Mouse (Mus musculus): ENCODE results near the gene Xpo6. TPM values are rescaled to one million over a fixed set of nuclear protein-coding genes. Genes with fewer than 3 reads are reported as not detected.

Gene Xpo6
- polyA plus RNA-seq, 1 experiment = 454 TPM

DNA sequence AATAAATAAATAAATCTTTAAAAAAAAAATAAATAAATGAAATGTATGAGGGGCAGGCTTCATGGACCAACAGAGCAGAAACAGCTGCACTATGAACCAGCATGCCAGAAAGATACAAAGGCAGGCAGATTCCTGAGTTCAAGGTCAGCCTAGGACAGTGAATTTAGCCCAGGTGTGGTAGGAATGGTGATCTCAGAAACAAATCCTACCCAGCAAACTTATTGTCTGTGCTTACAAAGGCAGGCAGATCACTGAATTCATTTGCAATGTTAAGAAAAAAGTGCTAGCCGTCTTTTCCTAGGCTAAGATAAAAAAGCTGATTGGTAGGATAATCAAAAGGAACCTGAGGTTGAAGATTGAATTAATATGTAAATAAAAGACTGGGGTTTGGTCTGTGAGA is 54.1 kb downstream of the Xpo6 start:
- DNase-seq = no peak
- Histone ChIP-seq H3K27me3 (ENCODE audit: control insufficient read depth, insufficient read depth, low read length) (no peaks in the 10 kb centered on the region), H3K36me3 (ENCODE audit: control insufficient read depth, insufficient read depth, low read length) (peaks cover 65% of the 10 kb centered on the region), H3K4me1 (replicated peaks; ENCODE audit: control insufficient read depth, insufficient read depth, low read length) (no peaks in the 10 kb centered on the region), H3K4me3 (ENCODE audit: control insufficient read depth, insufficient read depth, low read length) (no peak overlapping the region), H3K27ac (ENCODE audit: control insufficient read depth, insufficient read depth, low read length) (no peak overlapping the region)
- TF ChIP-seq CTCF (IDR thresholded peaks at IDR 0.05; ENCODE audit: borderline replicate concordance, control insufficient read depth, extremely low read depth, insufficient read depth, low read length, poor library complexity) (no peak), POLR2A (IDR thresholded peaks at IDR 0.05; ENCODE audit: control insufficient read depth, extremely low read depth, insufficient read depth, low read length, poor library complexity) (no peak)
- WGBS = 98% methylated on average over 1 of the region's 1 CpGs

DNA sequence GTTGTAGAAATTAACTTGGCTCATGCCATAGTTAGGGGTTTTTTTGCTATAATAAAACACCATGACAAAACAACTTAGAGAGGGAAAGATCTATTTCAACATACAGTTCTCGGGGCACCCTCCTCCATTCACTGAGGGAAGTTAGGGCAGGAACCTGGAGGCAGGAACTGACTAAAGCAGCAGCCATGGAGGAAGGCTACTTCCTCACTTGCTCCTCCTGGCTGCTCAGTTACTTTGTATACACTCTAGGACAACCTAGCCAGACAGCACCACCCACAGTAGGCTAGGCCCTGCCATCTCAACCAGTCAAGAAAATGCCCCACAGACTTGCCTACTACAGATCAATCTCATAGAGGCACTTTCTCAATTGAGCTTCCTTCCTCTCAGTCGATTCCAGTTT is 55.9 kb downstream of the Xpo6 start:
- TF ChIP-seq CTCF (IDR thresholded peaks at IDR 0.05; ENCODE audit: borderline replicate concordance, control insufficient read depth, extremely low read depth, insufficient read depth, low read length, poor library complexity) (no peak), POLR2A (IDR thresholded peaks at IDR 0.05; ENCODE audit: control insufficient read depth, extremely low read depth, insufficient read depth, low read length, poor library complexity) (no peak)
- Histone ChIP-seq H3K4me1 (replicated peaks; ENCODE audit: control insufficient read depth, insufficient read depth, low read length) (no peaks in the 10 kb centered on the region), H3K27me3 (ENCODE audit: control insufficient read depth, insufficient read depth, low read length) (no peaks in the 10 kb centered on the region), H3K27ac (ENCODE audit: control insufficient read depth, insufficient read depth, low read length) (no peak overlapping the region), H3K4me3 (ENCODE audit: control insufficient read depth, insufficient read depth, low read length) (no peak overlapping the region), H3K36me3 (ENCODE audit: control insufficient read depth, insufficient read depth, low read length) (peaks cover 70% of the 10 kb centered on the region)
- no peak for DNase-seq
- 91% methylated on average over 2 of the region's 2 CpGs for WGBS

DNA sequence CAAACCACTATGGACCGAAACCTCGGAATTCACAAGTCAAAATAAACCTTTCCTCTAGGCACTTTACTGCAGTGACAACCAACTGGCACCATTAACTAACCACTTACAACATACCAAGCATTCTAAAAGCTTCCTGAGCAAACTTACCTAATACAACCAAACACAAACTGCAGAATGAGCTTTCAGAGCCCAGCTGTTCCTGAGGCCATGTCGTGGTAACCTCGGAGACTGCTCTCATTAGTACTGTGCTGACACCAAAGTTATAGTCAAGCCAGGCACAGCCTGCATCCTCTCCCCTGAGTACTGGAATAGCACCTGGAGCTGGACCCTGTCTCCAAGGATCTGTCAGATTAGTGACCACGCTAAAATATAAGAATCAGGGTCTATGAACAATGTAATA is 62.5 kb downstream of the Xpo6 start:
- Histone ChIP-seq H3K4me3 (ENCODE audit: control insufficient read depth, insufficient read depth, low read length) (no peak overlapping the region), H3K36me3 (ENCODE audit: control insufficient read depth, insufficient read depth, low read length) (peaks cover 52% of the 10 kb centered on the region), H3K4me1 (replicated peaks; ENCODE audit: control insufficient read depth, insufficient read depth, low read length) (no peaks in the 10 kb centered on the region), H3K27me3 (ENCODE audit: control insufficient read depth, insufficient read depth, low read length) (no peaks in the 10 kb centered on the region), H3K27ac (ENCODE audit: control insufficient read depth, insufficient read depth, low read length) (no peak overlapping the region)
- no peak for TF ChIP-seq CTCF (IDR thresholded peaks at IDR 0.05; ENCODE audit: borderline replicate concordance, control insufficient read depth, extremely low read depth, insufficient read depth, low read length, poor library complexity)
- TF ChIP-seq POLR2A (IDR thresholded peaks at IDR 0.05; ENCODE audit: control insufficient read depth, extremely low read depth, insufficient read depth, low read length, poor library complexity) = no peak
- 97% methylated on average over 5 of the region's 5 CpGs for WGBS
- no peak for DNase-seq

DNA sequence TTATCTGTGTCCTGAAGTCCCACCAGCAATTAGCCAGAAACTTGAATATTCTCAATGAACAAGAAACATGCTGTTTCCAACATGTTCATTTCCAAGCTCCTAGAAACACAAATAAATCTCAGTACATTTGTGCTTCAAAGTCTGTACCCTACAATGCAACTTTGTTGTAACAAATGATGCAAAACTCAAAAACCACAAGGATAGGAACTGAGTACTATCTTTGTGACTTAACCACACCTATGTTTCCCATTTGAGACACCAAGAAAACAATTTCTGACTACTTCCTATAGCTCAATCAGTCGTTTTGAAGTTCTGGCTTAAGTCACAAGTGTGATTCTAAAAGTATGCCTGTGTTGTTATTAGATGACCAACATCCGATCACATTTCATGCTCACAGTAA is 64.9 kb downstream of the Xpo6 start:
- Histone ChIP-seq H3K36me3 (ENCODE audit: control insufficient read depth, insufficient read depth, low read length) (peaks cover 53% of the 10 kb centered on the region), H3K4me3 (ENCODE audit: control insufficient read depth, insufficient read depth, low read length) (no peak overlapping the region), H3K27ac (ENCODE audit: control insufficient read depth, insufficient read depth, low read length) (no peak overlapping the region), H3K27me3 (ENCODE audit: control insufficient read depth, insufficient read depth, low read length) (no peaks in the 10 kb centered on the region), H3K4me1 (replicated peaks; ENCODE audit: control insufficient read depth, insufficient read depth, low read length) (no peaks in the 10 kb centered on the region)
- WGBS = 50% methylated on average over 2 of the region's 2 CpGs
- TF ChIP-seq CTCF (IDR thresholded peaks at IDR 0.05; ENCODE audit: borderline replicate concordance, control insufficient read depth, extremely low read depth, insufficient read depth, low read length, poor library complexity) (no peak), POLR2A (IDR thresholded peaks at IDR 0.05; ENCODE audit: control insufficient read depth, extremely low read depth, insufficient read depth, low read length, poor library complexity) (no peak)
- no peak for DNase-seq

DNA sequence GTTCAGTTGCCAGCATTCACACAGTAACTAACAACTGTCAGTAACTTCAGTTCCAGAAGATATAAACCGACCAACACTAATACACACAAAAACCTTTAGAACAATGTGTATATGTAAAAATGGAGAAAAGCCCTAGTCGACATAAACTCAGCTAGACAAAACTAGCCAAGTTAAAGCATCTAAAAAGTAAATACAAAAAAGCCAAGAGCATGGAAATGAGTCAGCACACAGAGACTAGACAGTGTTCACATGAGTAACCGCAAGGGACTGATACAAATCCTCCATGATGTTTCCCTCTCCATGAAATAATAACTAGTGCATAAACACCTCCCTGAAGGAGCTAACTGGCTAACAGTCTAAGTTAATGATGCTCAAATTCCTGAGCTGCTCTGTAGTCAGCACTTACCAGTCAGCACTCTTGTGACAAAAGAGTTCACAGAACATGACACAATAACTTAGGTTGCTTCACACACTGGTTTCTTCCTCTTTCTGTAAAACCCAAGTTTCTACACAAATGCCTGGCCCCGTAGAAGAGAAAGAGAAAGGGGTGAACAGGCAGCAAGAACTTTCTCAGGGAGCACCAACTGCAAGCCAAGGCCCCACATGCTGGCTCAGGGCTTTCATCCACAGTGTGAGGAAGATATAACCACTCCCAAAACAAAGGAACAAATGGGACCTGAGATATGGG is 65.5 kb downstream of the Xpo6 start:
- Histone ChIP-seq H3K4me3 (ENCODE audit: control insufficient read depth, insufficient read depth, low read length) (no peak overlapping the region), H3K4me1 (replicated peaks; ENCODE audit: control insufficient read depth, insufficient read depth, low read length) (no peaks in the 10 kb centered on the region), H3K36me3 (ENCODE audit: control insufficient read depth, insufficient read depth, low read length) (peaks cover 50% of the 10 kb centered on the region), H3K27me3 (ENCODE audit: control insufficient read depth, insufficient read depth, low read length) (no peaks in the 10 kb centered on the region), H3K27ac (ENCODE audit: control insufficient read depth, insufficient read depth, low read length) (no peak overlapping the region)
- DNase-seq = no peak
- WGBS = 61% methylated on average over 4 of the region's 4 CpGs
- TF ChIP-seq POLR2A (IDR thresholded peaks at IDR 0.05; ENCODE audit: control insufficient read depth, extremely low read depth, insufficient read depth, low read length, poor library complexity) = no peak
- no peak for TF ChIP-seq CTCF (IDR thresholded peaks at IDR 0.05; ENCODE audit: borderline replicate concordance, control insufficient read depth, extremely low read depth, insufficient read depth, low read length, poor library complexity)

DNA sequence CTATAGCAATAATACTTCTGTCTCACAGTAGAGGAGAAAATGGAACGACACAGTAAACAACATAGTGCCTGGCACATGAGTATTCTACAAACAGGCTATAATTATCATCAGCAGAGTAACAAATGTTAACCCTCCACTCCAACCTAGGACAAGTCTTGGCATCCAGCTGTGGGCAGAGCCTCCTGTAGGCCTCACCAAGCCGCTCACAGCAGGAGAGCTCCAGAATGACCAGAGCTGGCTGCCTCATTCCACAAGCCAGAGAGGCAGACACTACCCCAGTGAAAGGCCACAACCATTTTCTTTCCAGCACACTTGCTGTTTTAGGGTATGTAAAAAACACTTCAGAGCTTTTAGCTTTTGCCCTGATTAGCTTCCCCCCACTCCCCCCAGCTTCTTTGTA is 72.6 kb downstream of the Xpo6 start:
- no peaks in the 10 kb centered on the region for H3K27me3 ChIP-seq (ENCODE audit: control insufficient read depth, insufficient read depth, low read length)
- H3K4me3 ChIP-seq (ENCODE audit: control insufficient read depth, insufficient read depth, low read length) = no peak overlapping the region
- no peaks in the 10 kb centered on the region for H3K4me1 ChIP-seq (replicated peaks; ENCODE audit: control insufficient read depth, insufficient read depth, low read length)
- no peak overlapping the region for H3K27ac ChIP-seq (ENCODE audit: control insufficient read depth, insufficient read depth, low read length)
- peaks cover 77% of the 10 kb centered on the region for H3K36me3 ChIP-seq (ENCODE audit: control insufficient read depth, insufficient read depth, low read length)
- no peak for DNase-seq
- WGBS = 100% methylated on average over 2 of the region's 2 CpGs
- TF ChIP-seq POLR2A (IDR thresholded peaks at IDR 0.05; ENCODE audit: control insufficient read depth, extremely low read depth, insufficient read depth, low read length, poor library complexity) (no peak), CTCF (IDR thresholded peaks at IDR 0.05; ENCODE audit: borderline replicate concordance, control insufficient read depth, extremely low read depth, insufficient read depth, low read length, poor library complexity) (no peak)

DNA sequence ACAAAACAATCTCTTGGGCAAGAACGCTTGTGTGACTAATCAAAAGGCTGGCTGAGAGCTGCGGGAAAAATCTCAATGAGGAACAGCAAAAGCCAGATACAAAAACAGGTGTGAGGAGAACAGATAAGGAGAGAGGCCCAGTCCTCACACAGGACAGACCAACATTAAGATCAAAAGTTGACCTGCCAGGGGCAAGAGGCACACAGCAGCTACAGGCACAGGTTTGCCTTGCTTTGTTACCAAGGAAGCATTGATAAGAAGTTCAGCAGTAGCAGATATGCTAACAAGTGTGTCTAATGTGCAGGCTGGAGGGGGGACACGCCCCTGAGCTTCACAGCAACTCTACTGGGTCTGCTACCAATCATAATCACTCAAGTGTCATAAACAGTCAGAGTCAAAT is 73.8 kb downstream of the Xpo6 start:
- Histone ChIP-seq H3K4me1 (replicated peaks; ENCODE audit: control insufficient read depth, insufficient read depth, low read length) (no peaks in the 10 kb centered on the region), H3K36me3 (ENCODE audit: control insufficient read depth, insufficient read depth, low read length) (peaks cover 86% of the 10 kb centered on the region), H3K27me3 (ENCODE audit: control insufficient read depth, insufficient read depth, low read length) (no peaks in the 10 kb centered on the region), H3K27ac (ENCODE audit: control insufficient read depth, insufficient read depth, low read length) (no peak overlapping the region), H3K4me3 (ENCODE audit: control insufficient read depth, insufficient read depth, low read length) (no peak overlapping the region)
- TF ChIP-seq POLR2A (IDR thresholded peaks at IDR 0.05; ENCODE audit: control insufficient read depth, extremely low read depth, insufficient read depth, low read length, poor library complexity) = no peak
- WGBS = 95% methylated on average over 3 of the region's 3 CpGs
- no peak for DNase-seq
